In genomic region chr9:41157020-41157871, GRCm38 (mm10) we compare ENCODE assay signal across 7 mouse cellular contexts. TPM values are rescaled to one million over a fixed set of nuclear protein-coding genes. Genes with fewer than 3 reads are reported as not detected.
DNase-seq lines count a peak whose midpoint lies in the region; ATAC-seq and TF ChIP-seq lines count a peak whose summit lies in the region.

No protein-coding gene starts in this region.

- peak; percentile 7; the same call in 1 of the 2 replicates for ATAC-seq in granulocyte monocyte progenitor cell, adult 5-6 weeks (replicated peaks; ENCODE audit: poor library complexity, severe bottlenecking)
- ATAC-seq in intestine, postnatal 0 days, result peak; percentile 79
- peak; percentile 91 for ATAC-seq in midbrain, embryonic 11.5 days (ENCODE audit: low FRiP score)

- WGBS in embryonic facial prominence, embryonic 10.5 days, result under 1% methylated on average over 82 of the region's 82 CpGs
- 1% methylated on average over 76 of the region's 82 CpGs for WGBS in intestine, postnatal 0 days
- WGBS in limb, embryonic 10.5 days, result under 1% methylated on average over 74 of the region's 82 CpGs
- under 1% methylated on average over 82 of the region's 82 CpGs for WGBS in midbrain, embryonic 11.5 days
- WGBS in small intestine, adult 2 months, result under 1% methylated on average over 82 of the region's 82 CpGs

- no peaks in the 10 kb centered on the region for H3K36me3 ChIP-seq in embryonic facial prominence, embryonic 10.5 days (replicated peaks)
- H3K36me3 ChIP-seq in intestine, postnatal 0 days (ENCODE audit: control insufficient read depth, insufficient read depth), result no peaks in the 10 kb centered on the region
- H3K36me3 ChIP-seq in limb, embryonic 10.5 days, result no peaks in the 10 kb centered on the region
- H3K36me3 ChIP-seq in midbrain, embryonic 11.5 days (ENCODE audit: control insufficient read depth, insufficient read depth, low read length), result no peaks in the 10 kb centered on the region
- no peaks in the 10 kb centered on the region for H3K36me3 ChIP-seq in small intestine, adult 2 months (ENCODE audit: control insufficient read depth, insufficient read depth, low read length)

- TF ChIP-seq CTCF in intestine, postnatal 0 days (IDR thresholded peaks at IDR 0.05; ENCODE audit: low read depth), result no peak
- no peak for TF ChIP-seq CTCF in small intestine, adult 2 months (IDR thresholded peaks at IDR 0.05; ENCODE audit: extremely low read depth, insufficient read length, insufficient replicate concordance, low read depth, low read length)

- peak overlapping the region; percentile 61 for H3K9ac ChIP-seq in intestine, postnatal 0 days (ENCODE audit: low read depth, low read length)
- H3K9ac ChIP-seq in midbrain, embryonic 11.5 days (ENCODE audit: low read length), result peak overlapping the region; percentile 79

- peaks cover 74% of the 10 kb centered on the region for H3K27me3 ChIP-seq in embryonic facial prominence, embryonic 10.5 days (replicated peaks; ENCODE audit: low read depth, poor library complexity, severe bottlenecking)
- no peaks in the 10 kb centered on the region; the same call in 1 of the 2 replicates for H3K27me3 ChIP-seq in intestine, postnatal 0 days (replicated peaks; ENCODE audit: control insufficient read depth, insufficient read depth, low read length)
- peaks cover 35% of the 10 kb centered on the region for H3K27me3 ChIP-seq in limb, embryonic 10.5 days (ENCODE audit: low read depth, poor library complexity, severe bottlenecking)
- H3K27me3 ChIP-seq in midbrain, embryonic 11.5 days (ENCODE audit: control insufficient read depth, insufficient read depth, low read length), result peaks cover 16% of the 10 kb centered on the region
- no peaks in the 10 kb centered on the region for H3K27me3 ChIP-seq in small intestine, adult 2 months (ENCODE audit: control insufficient read depth, insufficient read depth, low read length)

- peaks cover 47% of the 10 kb centered on the region for H3K4me1 ChIP-seq in embryonic facial prominence, embryonic 10.5 days
- H3K4me1 ChIP-seq in intestine, postnatal 0 days (replicated peaks; ENCODE audit: control insufficient read depth, insufficient read depth, low read length), result peaks cover 6% of the 10 kb centered on the region; the same call in 1 of the 2 replicates
- peaks cover 42% of the 10 kb centered on the region for H3K4me1 ChIP-seq in limb, embryonic 10.5 days
- H3K4me1 ChIP-seq in midbrain, embryonic 11.5 days (ENCODE audit: control insufficient read depth, insufficient read depth, low read length), result peaks cover 11% of the 10 kb centered on the region
- peaks cover 8% of the 10 kb centered on the region; the same call in 1 of the 2 replicates for H3K4me1 ChIP-seq in small intestine, adult 2 months (ENCODE audit: control insufficient read depth, insufficient read depth, insufficient read length, low read length)

- peak overlapping the region; percentile 87 for H3K27ac ChIP-seq in embryonic facial prominence, embryonic 10.5 days (replicated peaks)
- peak overlapping the region; percentile 81 for H3K27ac ChIP-seq in intestine, postnatal 0 days (ENCODE audit: low read depth, low read length)
- H3K27ac ChIP-seq in limb, embryonic 10.5 days, result peak overlapping the region; percentile 89
- peak overlapping the region; percentile 70 for H3K27ac ChIP-seq in midbrain, embryonic 11.5 days (ENCODE audit: low read depth, low read length)
- H3K27ac ChIP-seq in small intestine, adult 2 months (ENCODE audit: insufficient read depth, low read depth, low read length), result no peak overlapping the region; the same call in 1 of the 2 replicates

- peak; percentile 83 for DNase-seq in adrenal gland, postnatal 10 days
- peak; percentile 82 for DNase-seq in embryonic facial prominence, embryonic 10.5 days (ENCODE audit: low spot score)
- peak; percentile 83 for DNase-seq in limb, embryonic 10.5 days (ENCODE audit: low spot score)
- DNase-seq in midbrain, embryonic 11.5 days (ENCODE audit: low spot score, missing footprints), result peak; percentile 97

- TF ChIP-seq POLR2A in small intestine, adult 2 months (IDR thresholded peaks at IDR 0.05; ENCODE audit: low read depth, low read length), result peak; percentile 45; the same call in 1 of the 2 replicates

- H3K9me3 ChIP-seq in embryonic facial prominence, embryonic 10.5 days, result no peaks in the 10 kb centered on the region
- H3K9me3 ChIP-seq in intestine, postnatal 0 days (ENCODE audit: control insufficient read depth), result no peaks in the 10 kb centered on the region
- H3K9me3 ChIP-seq in limb, embryonic 10.5 days (replicated peaks), result no peaks in the 10 kb centered on the region
- H3K9me3 ChIP-seq in midbrain, embryonic 11.5 days (ENCODE audit: control insufficient read depth, low read length), result no peaks in the 10 kb centered on the region

- peak overlapping the region; percentile 91 for H3K4me2 ChIP-seq in intestine, postnatal 0 days (replicated peaks; ENCODE audit: low read depth)
- H3K4me2 ChIP-seq in midbrain, embryonic 11.5 days, result peak overlapping the region; percentile 87

- H3K4me3 ChIP-seq in embryonic facial prominence, embryonic 10.5 days, result peak overlapping the region; percentile 90
- H3K4me3 ChIP-seq in intestine, postnatal 0 days (ENCODE audit: low read depth, low read length), result peak overlapping the region; percentile 84
- H3K4me3 ChIP-seq in limb, embryonic 10.5 days, result peak overlapping the region; percentile 90
- H3K4me3 ChIP-seq in midbrain, embryonic 11.5 days (ENCODE audit: low read depth, low read length), result peak overlapping the region; percentile 74
- H3K4me3 ChIP-seq in small intestine, adult 2 months (ENCODE audit: low read depth, low read length), result peak overlapping the region; percentile 95

RNA-seq across cellular contexts. Expression of gene Ubash3b, which starts 4.3 kb away (rescaled TPM):
- total RNA-seq in adrenal gland, postnatal 10 days (2021), result 1 to 10 TPM; 3.0 to 5.4 TPM
- polyA plus RNA-seq in embryonic facial prominence, embryonic 10.5 days (2016; fragmentation: Nextera tagmentation; extraction: Ambion mirVana), result 6.7 and 7.4 TPM in 2 replicates
- 5.9 and 8.3 TPM in 2 replicates for total RNA-seq in granulocyte monocyte progenitor cell, adult 5-6 weeks (2014; fragmentation: Nextera tagmentation)
- 6.5 and 7.2 TPM in 2 replicates for total RNA-seq in granulocyte monocyte progenitor cell, adult 5-6 weeks (2017)
- 6.3 and 7.2 TPM in 2 replicates for polyA plus RNA-seq in intestine, postnatal 0 days (2015; fragmentation: Nextera tagmentation; extraction: Ambion mirVana)
- polyA plus RNA-seq in limb, embryonic 10.5 days (2016; fragmentation: Nextera tagmentation; extraction: Ambion mirVana), result 6.9 and 7.8 TPM in 2 replicates
- 9.4 and 9.5 TPM in 2 replicates for polyA plus RNA-seq in midbrain, embryonic 11.5 days (2014; fragmentation: Nextera tagmentation; extraction: Ambion mirVana)
- 1.3 and 1.6 TPM in 2 replicates for polyA plus RNA-seq in small intestine, adult 2 months (2012; rRNA removed)

Comparison
In these comparisons a context has a peak if more than half of its experiments do, and no peak if none do; other contexts are left out.
1. ATAC-seq: peak in every context shown above with its lines; median percentile 91 in midbrain, embryonic 11.5 days; 79 in intestine, postnatal 0 days; 7 in granulocyte monocyte progenitor cell, adult 5-6 weeks.